Mouse (Mus musculus) lung, adult 2 months (tissue): Measurements from ENCODE around the gene Caprin2. TPM values are rescaled to one million over a fixed set of nuclear protein-coding genes. Genes with fewer than 3 reads are reported as not detected.

Experiments
- DNase-seq: peaks from one replicate; pipeline ENCODE4 v3.0.0; 2022
- H3K4me1 ChIP-seq: fragments of 200-500 bp; 2 replicates; pipeline ENCODE4 v1.6.1; 2011; ENCODE audit warnings: low read length; ENCODE audit not compliant: control insufficient read depth, insufficient read depth
- H3K4me3 ChIP-seq: fragments of 200-500 bp; replicated peaks from 2 replicates; pipeline ENCODE3; 2011; ENCODE audit warnings: low read depth, mild to moderate bottlenecking, control low read depth, low read length; ENCODE audit errors: extremely low read depth
- CTCF ChIP-seq: fragments of 200-500 bp; IDR thresholded peaks from 2 replicates; pipeline ENCODE4 v1.5.1; 2011; ENCODE audit warnings: mild to moderate bottlenecking, low read length, control low read depth; ENCODE audit not compliant: insufficient read depth
- POLR2A ChIP-seq: fragments of 200-500 bp; IDR thresholded peaks from 2 replicates; pipeline ENCODE4 v1.6.1; 2011; ENCODE audit warnings: low read depth, mild to moderate bottlenecking, control low read depth, low read length, borderline replicate concordance; ENCODE audit errors: extremely low read depth
- WGBS: fragments of 180-500 bp; shearing (Covaris S2); methylation state at CpG from one replicate; pipeline ENCODE4 v1.1.7; 2018; 5-methylcytosine and 5-hydroxymethylcytosine counted together
- polyA plus RNA-seq: library from polyadenylated mRNA; depleted of rRNA; stranded (reverse); fragments of >200 nt; gene quantifications from 2 replicates; pipeline ENCODE4 v1.2.3, GENCODE M21; 2012

Caprin2 gene
- polyA plus RNA-seq, 1 experiment, result 3.5 TPM

- DNase-seq, result no peak
- TF ChIP-seq POLR2A (no peak), CTCF (no peak)
- Histone ChIP-seq H3K4me1 (no peaks in the 10 kb centered on the region), H3K4me3 (no peak overlapping the region)
These were observed 50.4 kb downstream of the Caprin2 start for GRCm38 (mm10) chr6:148845629-148846028.

DNA sequence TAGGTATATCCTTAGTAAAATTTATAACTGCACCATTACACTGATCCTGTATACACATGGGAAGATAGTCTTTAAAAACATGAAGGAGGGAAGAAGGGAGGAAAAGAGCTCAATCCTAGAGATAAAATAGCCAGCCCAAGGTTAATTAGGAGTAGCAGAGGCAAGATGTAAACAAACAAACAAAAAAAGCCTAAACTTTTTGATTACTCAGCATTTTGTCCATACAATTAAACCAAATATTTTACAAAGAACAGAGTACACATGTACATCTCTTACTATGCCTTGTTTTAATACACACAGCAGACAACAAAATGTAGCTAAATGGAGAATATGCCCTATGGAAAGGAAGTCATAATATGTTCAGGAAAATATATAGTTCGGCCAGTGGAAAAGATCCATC lies 54.3 kb downstream of the Caprin2 start:
- Histone ChIP-seq H3K4me1 (no peaks in the 10 kb centered on the region), H3K4me3 (no peak overlapping the region)
- whole genome bisulfite sequencing, result 82% methylated on average over 1 of the region's 1 CpGs
- DNase-seq, result no peak
- TF ChIP-seq CTCF (no peak), POLR2A (no peak)

DNA sequence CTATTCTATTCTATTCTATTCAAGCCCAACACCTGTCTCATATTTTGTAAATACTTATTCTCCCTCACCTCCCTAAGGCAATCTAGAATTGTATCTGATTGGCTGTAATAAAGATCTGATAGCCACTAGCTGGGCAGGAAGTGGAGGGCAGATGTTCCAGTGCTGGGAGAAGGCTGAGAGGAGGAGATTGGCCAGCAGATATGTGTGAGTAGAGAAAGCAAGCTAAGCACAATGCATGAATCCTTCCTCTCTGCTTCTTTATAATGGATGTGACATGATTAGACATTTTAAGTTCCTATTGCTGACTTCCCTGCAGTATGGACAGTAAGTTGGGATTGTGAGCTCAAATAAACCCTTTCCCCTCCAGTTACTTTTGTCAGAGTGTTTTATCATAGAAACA lies 57.6 kb downstream of the Caprin2 start:
- Histone ChIP-seq H3K4me1 (no peaks in the 10 kb centered on the region), H3K4me3 (no peak overlapping the region)
- no peak for TF ChIP-seq CTCF
- TF ChIP-seq POLR2A, result no peak
- no peak for DNase-seq

GRCm38 (mm10) chr6:148831728-148832121 lies 64.3 kb downstream of the Caprin2 start:
- WGBS, result 15% methylated on average over 3 of the region's 3 CpGs
- TF ChIP-seq POLR2A, result no peak
- no peak for TF ChIP-seq CTCF
- peaks cover 2% of the 10 kb centered on the region for H3K4me1 ChIP-seq
- peak overlapping the region; percentile 35 for H3K4me3 ChIP-seq
- DNase-seq, result no peak

DNA sequence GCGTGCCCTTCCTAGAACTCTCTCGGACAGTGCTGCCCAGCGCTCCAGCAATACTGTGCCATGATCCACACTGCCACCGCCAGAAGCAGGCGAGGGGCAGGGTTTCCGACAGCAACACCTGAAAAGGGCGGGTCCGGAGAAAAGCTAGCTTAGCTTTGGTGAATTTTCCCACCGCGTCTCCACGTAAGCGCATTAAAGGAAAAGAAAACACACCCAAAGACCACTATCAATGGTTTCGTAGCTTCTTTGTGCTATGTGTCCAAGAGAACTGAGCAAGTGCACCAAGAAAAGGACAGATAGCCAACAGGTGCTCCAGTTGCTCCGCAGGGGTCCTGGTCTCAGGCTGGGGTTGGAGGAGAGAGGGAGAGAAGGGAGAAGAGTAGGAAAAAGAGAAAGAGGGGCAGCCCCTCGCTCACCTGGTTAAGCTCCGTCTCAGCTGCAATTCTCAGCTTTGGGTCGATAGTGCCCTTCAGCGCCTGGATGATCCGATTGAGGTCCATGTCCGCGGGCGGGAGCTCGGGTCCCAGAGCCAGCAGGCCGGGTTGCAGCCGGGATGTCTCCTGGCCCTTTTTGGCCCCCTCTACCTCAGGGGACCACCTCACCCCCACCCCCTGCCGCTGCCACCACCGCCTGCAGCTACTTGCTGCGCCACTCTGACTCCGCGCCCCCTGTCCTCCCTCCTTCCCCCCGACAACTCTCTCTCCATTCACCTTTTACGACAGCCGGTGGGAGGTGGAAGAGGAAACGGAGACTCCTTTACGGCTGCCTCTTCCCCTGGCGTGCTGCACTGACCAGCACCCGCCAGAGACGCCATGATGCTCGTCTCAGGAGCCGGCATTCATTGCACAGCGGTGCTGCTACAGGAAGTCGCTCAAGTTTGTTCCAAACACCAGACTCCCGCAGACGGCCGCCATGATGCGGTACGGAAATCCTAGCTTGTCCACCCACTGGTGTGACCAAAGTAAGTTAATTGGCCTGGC lies 65.0 kb downstream of the Caprin2 start, which contains the start of gene Ipo8:
Ipo8 (minus strand) TSS at position 720 of the 980 bp plus-strand sequence.
- WGBS, result under 1% methylated on average over 46 of the region's 47 CpGs
- Histone ChIP-seq H3K4me1 (peaks cover 2% of the 10 kb centered on the region), H3K4me3 (peak within 1 kb of the TSS; percentile 84)
- DNase-seq, result peak; percentile 81
- TF ChIP-seq POLR2A, result no peak; the same call in 1 of the 2 replicates
- no peak for TF ChIP-seq CTCF

DNA sequence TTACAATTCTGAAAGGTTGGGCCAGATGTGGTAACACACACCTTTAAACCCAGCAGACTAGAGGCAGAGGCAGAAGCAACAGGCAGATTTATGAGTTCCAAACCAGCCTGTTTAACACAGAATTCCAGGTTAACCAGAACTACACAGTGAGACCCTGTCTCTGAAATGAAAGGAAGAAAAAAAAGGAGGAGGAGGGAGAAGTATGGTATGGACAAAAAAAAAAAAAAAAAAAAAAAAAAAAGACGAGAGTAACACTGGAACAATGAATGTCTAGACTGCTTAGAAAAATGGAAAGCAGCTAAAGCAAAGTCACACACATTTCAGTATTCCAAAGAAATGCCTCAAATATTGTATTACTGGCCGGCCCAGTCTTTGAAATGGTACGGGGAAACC lies 65.7 kb downstream of the Caprin2 start:
- WGBS, result 3% methylated on average over 3 of the region's 3 CpGs
- Histone ChIP-seq H3K4me3 (peak overlapping the region; percentile 84), H3K4me1 (peaks cover 2% of the 10 kb centered on the region)
- TF ChIP-seq CTCF (no peak), POLR2A (no peak)
- DNase-seq, result no peak

- Histone ChIP-seq H3K4me1 (no peaks in the 10 kb centered on the region; the same call in 1 of the 2 replicates), H3K4me3 (no peak overlapping the region)
- DNase-seq, result no peak
- WGBS, result 85% methylated on average over 4 of the region's 4 CpGs
- no peak for TF ChIP-seq POLR2A
- no peak for TF ChIP-seq CTCF
These were observed 69.9 kb downstream of the Caprin2 start for GRCm38 (mm10) chr6:148826119-148826518.

DNA sequence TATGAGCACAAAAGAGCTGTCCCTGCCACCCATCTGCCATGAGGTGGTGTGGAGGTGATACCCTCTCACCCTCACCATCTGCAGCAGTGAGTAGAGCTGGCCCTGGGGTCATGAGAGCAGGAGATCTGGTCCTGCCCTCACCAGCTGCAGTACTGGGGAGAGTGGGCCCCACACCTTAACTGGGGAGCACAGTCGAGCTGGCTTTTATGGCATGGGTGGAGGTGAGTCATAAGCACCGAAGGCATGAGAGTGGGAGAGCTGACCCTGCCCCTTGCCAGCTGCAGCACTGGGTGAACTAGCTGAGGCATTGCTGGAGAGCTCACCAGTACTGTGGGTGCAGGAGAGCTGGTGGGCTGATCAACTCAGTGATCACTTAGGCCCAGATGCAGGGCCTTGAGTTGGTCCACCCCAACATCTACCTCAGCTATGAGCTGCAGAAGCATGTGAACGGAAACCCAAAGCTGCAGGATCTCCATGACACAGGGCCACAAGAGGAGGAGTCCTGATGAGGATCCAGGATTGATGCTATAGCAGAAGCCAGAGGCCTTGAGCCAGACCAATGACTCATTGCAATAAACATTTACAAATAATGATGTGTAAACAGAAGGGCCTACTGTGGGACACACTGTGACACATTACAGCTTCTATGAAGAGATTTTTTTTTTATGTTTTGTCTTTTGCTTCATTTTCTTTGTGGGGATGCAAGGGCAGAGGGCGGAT lies 77.3 kb downstream of the Caprin2 start:
- TF ChIP-seq CTCF, result no peak
- no peak for TF ChIP-seq POLR2A
- no peak overlapping the region for H3K4me3 ChIP-seq
- no peaks in the 10 kb centered on the region for H3K4me1 ChIP-seq
- WGBS, result 70% methylated on average over 4 of the region's 4 CpGs
- no peak for DNase-seq

DNA sequence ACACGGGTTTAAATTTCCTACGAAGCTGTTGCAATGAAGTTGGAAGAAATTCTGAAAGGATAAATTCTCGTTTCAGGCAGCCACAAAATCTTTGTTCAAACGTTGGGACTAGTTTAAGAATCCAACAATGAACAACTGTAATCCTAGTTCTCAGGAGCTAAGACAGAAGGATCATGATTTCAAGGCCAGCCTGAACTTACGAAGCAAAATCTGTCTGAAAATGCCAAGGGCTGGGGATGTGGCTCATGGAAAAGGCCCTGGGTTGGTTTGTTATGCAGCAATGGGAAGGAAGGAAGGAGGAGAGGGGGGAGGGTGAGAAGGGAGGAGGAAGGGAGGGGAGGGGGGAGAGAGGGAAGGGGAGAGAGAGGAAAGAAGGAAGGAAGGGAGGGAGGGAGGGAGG lies 79.3 kb downstream of the Caprin2 start:
- no peak for DNase-seq
- WGBS, result 86% methylated on average over 5 of the region's 5 CpGs
- no peak for TF ChIP-seq POLR2A
- no peak for TF ChIP-seq CTCF
- Histone ChIP-seq H3K4me3 (no peak overlapping the region), H3K4me1 (no peaks in the 10 kb centered on the region)
